Mouse (Mus musculus) testis, adult 10 weeks (tissue): ENCODE data around the gene Gpr137. TPM values are rescaled to one million over a fixed set of nuclear protein-coding genes. Genes with fewer than 3 reads are reported as not detected.

Experiments
- polyA plus RNA-seq: library from polyadenylated mRNA; stranded (reverse); fragments of 350-450 nt; fragmentation: Illumina TruSeq; extraction: RNeasy Lipid Tissue Mini Kit (QIAGEN cat#74804); gene quantifications from one replicate; pipeline ENCODE4 v1.2.3, GENCODE M21; 2014; ENCODE audit warnings: low read depth, low replicate concordance

Gene Gpr137
- 1.9 TPM for polyA plus RNA-seq

DNA sequence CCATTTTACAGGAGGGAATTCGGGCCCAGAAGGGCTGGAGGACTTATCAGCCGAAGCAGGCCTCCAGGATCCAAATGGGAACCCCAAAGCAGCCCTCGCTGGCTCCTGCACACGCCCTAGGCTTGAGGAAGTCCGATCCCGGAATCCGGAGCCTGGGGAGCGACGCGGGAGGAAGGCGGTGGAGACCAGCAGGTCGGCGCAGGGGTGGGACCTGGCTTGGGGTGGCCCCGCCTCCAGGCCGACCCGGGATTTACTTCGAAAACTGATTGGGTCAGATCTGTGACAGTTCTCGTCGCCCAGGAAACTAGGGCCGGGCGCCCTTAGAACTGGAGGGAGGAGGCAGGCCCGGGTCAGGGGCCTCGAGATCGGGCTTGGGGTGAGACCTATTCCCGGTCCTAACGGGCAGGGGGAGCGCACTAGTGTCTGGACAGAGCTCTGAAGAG lies at the start of gene Gpr137:
Gene Gpr137, minus strand, starts transcription at position 232 of the 443 bp plus-strand sequence.

GRCm38 (mm10) chr19:6987061-6987903 lies 45.0 kb upstream of the Gpr137 start, which contains the start of gene Vegfb:
Gene Vegfb (minus strand): TSS chr19:6987651.

DNA sequence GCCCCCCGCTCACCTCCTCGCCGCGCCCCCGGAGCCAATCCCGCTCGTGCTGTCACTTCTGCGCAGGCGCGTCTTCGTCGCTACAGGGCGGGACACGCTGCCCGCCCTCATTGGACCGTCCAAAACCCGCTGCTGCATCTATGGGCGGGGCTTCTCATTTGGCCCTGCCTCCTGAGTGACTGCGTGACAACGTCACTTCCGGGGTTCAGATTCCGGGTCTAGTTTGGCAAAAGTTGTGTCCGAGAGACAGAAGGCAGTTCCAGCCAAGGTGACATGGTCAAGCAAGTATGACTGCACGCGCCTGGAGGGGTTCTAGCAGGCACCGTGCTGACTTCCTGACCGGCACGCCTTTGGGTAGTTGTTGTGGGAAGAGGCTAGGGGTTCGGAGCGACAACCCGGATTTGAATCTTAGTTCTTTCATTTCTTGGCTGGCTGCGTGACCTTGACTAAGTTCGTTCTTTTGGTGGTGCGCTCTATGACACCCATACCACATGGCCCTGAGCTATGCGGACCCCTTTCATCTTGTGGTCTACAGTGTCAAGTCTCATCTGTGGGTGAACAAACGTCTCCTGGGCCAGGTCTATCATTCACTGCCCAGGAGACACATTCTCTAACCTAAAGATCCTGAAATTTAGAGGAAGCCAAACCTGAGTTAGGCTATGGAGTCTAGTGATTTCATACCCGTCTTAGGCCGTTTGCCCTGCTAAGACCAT lies 38.3 kb upstream of the Gpr137 start, which contains the start of gene Fkbp2:
Gene Fkbp2, minus strand, starts transcription at position 121 of the 713 bp plus-strand sequence.

DNA sequence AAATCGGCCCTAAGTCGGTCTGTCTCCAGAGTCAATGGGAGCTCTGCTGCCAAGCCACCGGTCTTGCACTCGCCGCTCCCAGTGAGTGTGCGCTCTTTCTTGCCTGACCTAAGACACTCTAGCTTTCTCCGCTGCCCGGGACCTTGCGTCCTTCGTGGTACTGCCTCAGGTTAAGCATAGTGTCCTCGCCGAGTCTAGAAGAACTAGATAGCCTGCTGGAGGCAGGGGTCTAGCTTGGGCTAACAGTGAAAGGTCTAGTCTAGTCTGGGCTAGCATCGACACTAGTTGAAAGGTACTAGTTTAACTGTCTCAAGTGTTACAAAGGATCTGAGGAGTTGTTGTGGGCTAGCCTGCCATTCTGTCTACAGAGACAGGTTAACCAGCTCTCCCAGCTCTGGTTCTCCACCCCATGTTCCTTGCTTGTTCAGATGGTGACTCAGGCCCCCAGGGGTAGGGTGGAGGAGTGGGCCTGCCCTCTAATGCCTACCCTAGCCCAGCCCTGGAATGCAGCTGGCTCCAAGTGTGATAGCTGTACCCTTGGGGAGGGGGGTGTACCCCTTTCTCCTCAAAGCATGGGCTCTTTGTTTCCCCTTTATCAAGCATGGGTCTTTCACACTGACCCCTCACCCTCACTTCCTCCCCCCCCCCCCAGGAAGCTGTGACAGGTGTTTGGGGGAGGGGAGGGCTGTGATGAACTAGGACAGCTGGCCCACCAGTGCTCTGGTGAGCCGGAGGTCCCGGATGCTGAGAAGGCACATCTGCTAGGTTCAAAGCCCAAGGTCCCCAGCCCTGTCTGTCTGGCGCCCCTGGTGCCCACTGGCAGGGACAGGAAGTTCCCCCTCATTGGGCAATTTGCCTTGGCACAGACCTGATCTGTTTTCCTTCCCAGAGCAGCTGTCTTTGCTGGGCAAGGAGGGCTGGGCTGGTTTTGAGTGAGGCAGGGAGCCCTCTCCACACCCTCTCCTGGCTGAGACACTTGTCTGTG lies 33.5 kb upstream of the Gpr137 start, which contains the start of gene Plcb3:
Gene Plcb3, minus strand, starts transcription at position 934 of the 985 bp plus-strand sequence.

GRCm38 (mm10) chr19:6974211-6975205 lies 32.2 kb upstream of the Gpr137 start, which contains the start of gene Ppp1r14b:
Gene Ppp1r14b (plus strand): TSS chr19:6974968.

GRCm38 (mm10) chr19:6941372-6942248 lies 670 bp downstream of the Gpr137 start, which contains the start of gene Bad:
Gene Bad (plus strand): TSS chr19:6941861.

DNA sequence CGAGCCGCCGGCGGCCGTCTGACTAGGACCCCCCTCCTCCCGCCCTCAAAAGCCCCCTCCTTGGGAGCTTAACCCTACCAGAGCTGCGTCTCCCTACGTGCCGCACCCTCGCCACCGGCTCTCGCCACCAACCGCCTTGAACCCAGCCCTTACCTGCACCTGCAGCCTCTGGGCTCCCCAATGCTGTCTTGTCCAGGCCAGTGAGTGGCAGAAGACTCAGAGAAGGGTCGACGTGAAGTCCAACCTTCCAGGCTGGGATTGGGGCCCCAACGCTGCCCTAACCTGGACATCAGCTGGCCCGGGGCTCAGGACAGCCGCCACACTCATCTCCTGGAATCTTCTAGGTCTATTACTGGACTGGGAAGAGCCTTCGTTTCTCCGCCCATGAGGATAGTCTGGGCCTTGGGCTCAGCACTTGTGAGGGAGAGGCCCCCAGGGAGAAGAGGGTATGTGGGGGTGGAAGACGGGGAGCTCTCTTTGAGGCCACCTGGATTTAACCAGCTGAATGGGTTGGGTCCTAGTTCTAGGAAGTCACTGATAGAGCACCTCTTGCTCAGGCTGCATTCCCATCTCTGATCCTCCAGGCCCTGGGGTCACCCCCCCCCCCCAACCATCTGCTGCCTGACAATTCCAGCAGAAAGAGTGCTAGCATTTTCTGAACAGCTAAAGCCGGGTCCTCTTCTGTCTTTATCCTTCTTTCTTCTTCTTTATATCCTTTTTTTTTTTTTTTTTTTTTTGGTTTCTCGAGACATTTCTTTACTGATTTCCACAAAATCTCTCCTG lies 7.9 kb downstream of the Gpr137 start, which contains the start of gene Kcnk4:
Gene Kcnk4, minus strand, starts transcription at position 321 of the 783 bp plus-strand sequence.

DNA sequence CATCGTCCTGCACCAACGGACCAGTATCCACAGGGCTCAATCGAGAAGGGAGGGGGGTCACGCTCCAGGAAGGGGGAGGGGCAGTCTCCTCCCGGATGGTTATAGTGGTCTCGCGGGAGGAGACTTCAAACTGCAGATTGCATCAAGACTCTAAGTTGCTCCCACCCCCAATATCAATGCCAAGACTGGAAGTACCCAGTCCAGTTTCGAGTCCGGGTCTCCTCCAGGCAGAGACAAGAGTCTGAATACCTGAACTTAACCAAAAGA lies 17.0 kb downstream of the Gpr137 start, which contains the start of gene Catsperz:
Gene Catsperz, minus strand, starts transcription at position 74 of the 267 bp plus-strand sequence.

GRCm38 (mm10) chr19:6921647-6922567 lies 20.4 kb downstream of the Gpr137 start, which contains the start of gene Esrra:
Gene Esrra (minus strand): TSS chr19:6921813.

GRCm38 (mm10) chr19:6909507-6910289 lies 32.6 kb downstream of the Gpr137 start, which contains the start of the genes Trmt112 and Prdx5:
Gene Trmt112 (plus strand): TSS chr19:6909698.
Gene Prdx5 (minus strand): TSS chr19:6910106.

Other genes with a start within 250 kb of the Gpr137 start
- gene Rps6ka4, start 101.8 kb downstream of the Gpr137 start, polyA plus RNA-seq: 0.55 TPM
- 0.10 TPM for gene Ccdc88b, start 84.3 kb downstream of the Gpr137 start, polyA plus RNA-seq
- 18.9 TPM for gene Trmt112, start 32.8 kb downstream of the Gpr137 start, polyA plus RNA-seq
- 16.4 TPM for gene Prdx5, start 32.4 kb downstream of the Gpr137 start, polyA plus RNA-seq
- gene Esrra, start 20.7 kb downstream of the Gpr137 start, polyA plus RNA-seq: 0.91 TPM
- gene Catsperz, start 17.1 kb downstream of the Gpr137 start, polyA plus RNA-seq: 264 TPM
- 0.41 TPM for gene Kcnk4, start 8.0 kb downstream of the Gpr137 start, polyA plus RNA-seq
- gene Bad, start 619 bp downstream of the Gpr137 start, polyA plus RNA-seq: 2.3 TPM
- gene Ppp1r14b, start 32.5 kb upstream of the Gpr137 start, polyA plus RNA-seq: 11.3 TPM
- 1.5 TPM for gene Plcb3, start 34.0 kb upstream of the Gpr137 start, polyA plus RNA-seq
- gene Fkbp2, start 38.0 kb upstream of the Gpr137 start, polyA plus RNA-seq: 3.5 TPM
- 1.4 TPM for gene Vegfb, start 45.2 kb upstream of the Gpr137 start, polyA plus RNA-seq
- gene Dnajc4, start 50.1 kb upstream of the Gpr137 start, polyA plus RNA-seq: 2.3 TPM
- gene Nudt22, start 53.6 kb upstream of the Gpr137 start, polyA plus RNA-seq: not detected
- 0.63 TPM for gene Trpt1, start 53.7 kb upstream of the Gpr137 start, polyA plus RNA-seq
- gene Fermt3, start 77.0 kb upstream of the Gpr137 start, polyA plus RNA-seq: not detected
- gene Stip1, start 97.5 kb upstream of the Gpr137 start, polyA plus RNA-seq: 79.5 TPM
- gene Macrod1, start 114.3 kb upstream of the Gpr137 start, polyA plus RNA-seq: 5.6 TPM
- gene Flrt1, start 163.2 kb upstream of the Gpr137 start, polyA plus RNA-seq: 1.2 TPM